23 mouse cellular contexts compared by ENCODE assay signal in genomic region chr19:45156381-45156780, GRCm38 (mm10). TPM values are rescaled to one million over a fixed set of nuclear protein-coding genes. Genes with fewer than 3 reads are reported as not detected.
"Had no signal": no experiment of that assay in that cellular context is flagged by ENCODE, and none has a peak within 500 bp of the region (broad histone marks: within the 10 kb centered on the region; RNA-seq: fewer than 3 reads in every experiment).

No protein-coding gene starts in this region.

- ATAC-seq: midbrain, embryonic 15.5 days had no signal

- H3K36me3 ChIP-seq: limb, embryonic 13.5 days; midbrain, embryonic 15.5 days; neural tube, embryonic 13.5 days had no signal

- H3K27ac ChIP-seq: kidney, postnatal 0 days; limb, embryonic 13.5 days; liver, embryonic 14.5 days; midbrain, embryonic 15.5 days; neural tube, embryonic 13.5 days had no signal

- DNase-seq: kidney, adult 11 months; kidney, adult 9 months; kidney, postnatal 36 days; layer of hippocampus, adult 9-11 months; layer of hippocampus, postnatal 36 days; lung, adult 18-20 months; lung, postnatal 36 days; right cerebral cortex, adult 18-20 months; right cerebral cortex, postnatal 25 days; thymus, postnatal 4 days had no signal

- H3K4me3 ChIP-seq: limb, embryonic 13.5 days; midbrain, embryonic 15.5 days; neural tube, embryonic 13.5 days had no signal

- H3K4me2 ChIP-seq: midbrain, embryonic 15.5 days; neural tube, embryonic 13.5 days had no signal

- H3K9ac ChIP-seq: limb, embryonic 13.5 days; liver, embryonic 14.5 days; midbrain, embryonic 15.5 days; neural tube, embryonic 13.5 days had no signal

- H3K9me3 ChIP-seq: limb, embryonic 13.5 days; midbrain, embryonic 15.5 days; neural tube, embryonic 13.5 days had no signal

RNA-seq across cellular contexts. Expression of gene Tlx1, which starts 5.9 kb away (rescaled TPM):
- total RNA-seq: layer of hippocampus, adult 18-20 months; layer of hippocampus, postnatal 36 days; left cerebral cortex, adult 8-10 months; left cerebral cortex, postnatal 25 days; liver, adult 2 months; megakaryocyte progenitor cell, adult 5-6 weeks; monocyte, adult 5-6 weeks had no signal
- polyA plus RNA-seq: kidney, postnatal 0 days; lung, embryonic 16.5 days; midbrain, embryonic 15.5 days; small intestine, adult 2 months had no signal
